Mouse (Mus musculus) neural tube, embryonic 12.5 days (tissue): Measurements from ENCODE around the gene Cfap45. TPM values are rescaled to one million over a fixed set of nuclear protein-coding genes. Genes with fewer than 3 reads are reported as not detected.

ENCODE experiments used
- ATAC-seq: fragments of 200-750 bp; cut with Nextera tagmentation; 2 replicates; pipeline ENCODE4 v1.8.0; 2017; ENCODE audit warnings: low read depth, mild to moderate bottlenecking, moderate TSS enrichment, moderate library complexity; ENCODE audit not compliant: low FRiP score
- H3K27ac ChIP-seq: fragments of 300-500 bp; sonication (generic); 2 replicates; pipeline ENCODE4 v1.5.1; 2016
- H3K27me3 ChIP-seq: fragments of 300-500 bp; sonication (generic); replicated peaks from 2 replicates; pipeline ENCODE4 v1.6.1; 2016; ENCODE audit warnings: mild to moderate bottlenecking
- H3K36me3 ChIP-seq: fragments of 300-500 bp; sonication (generic); 2 replicates; pipeline ENCODE4 v1.6.1; 2016; ENCODE audit warnings: mild to moderate bottlenecking
- H3K4me1 ChIP-seq: fragments of 300-500 bp; sonication (generic); 2 replicates; pipeline ENCODE4 v1.6.1; 2016
- H3K4me2 ChIP-seq: fragments of 300-500 bp; sonication (generic); replicated peaks from 2 replicates; pipeline ENCODE4 v1.6.1; 2016; ENCODE audit warnings: mild to moderate bottlenecking
- H3K4me3 ChIP-seq: fragments of 300-500 bp; sonication (generic); 2 replicates; pipeline ENCODE4 v1.5.1; 2016
- H3K9ac ChIP-seq: fragments of 300-500 bp; sonication (generic); 2 replicates; pipeline ENCODE4 v1.6.1; 2016; ENCODE audit warnings: mild to moderate bottlenecking
- H3K9me3 ChIP-seq: fragments of 300-500 bp; sonication (generic); 2 replicates; pipeline ENCODE4 v1.6.1; 2016; ENCODE audit warnings: mild to moderate bottlenecking
- WGBS: fragments of 180-500 bp; shearing (Covaris S2); methylation state at CpG from one replicate; pipeline ENCODE4 v1.1.7; 2016; 5-methylcytosine and 5-hydroxymethylcytosine counted together
- polyA plus RNA-seq: library from polyadenylated mRNA; unstranded; fragments of >200 nt; fragmentation: Nextera tagmentation; extraction: Ambion mirVana; gene quantifications from 2 replicates; pipeline ENCODE4 v1.2.1, GENCODE M21; 2016

Gene Cfap45
- polyA plus RNA-seq, 1 experiment from 2014 or later = 2.5 TPM

GRCm38 (mm10) chr1:172499765-172500441, 20.7 kb upstream of the Cfap45 start, which contains the start of gene Tagln2:
TSS of gene Tagln2 (plus strand) at chr1:172500047.
- peaks cover 50% of the 10 kb centered on the region for H3K4me1 ChIP-seq
- peak; percentile 14; the same call in 1 of the 2 replicates for ATAC-seq
- peak within 1 kb of the TSS; percentile 63 for H3K4me2 ChIP-seq
- H3K9me3 ChIP-seq = no peaks in the 10 kb centered on the region
- H3K9ac ChIP-seq = peak within 1 kb of the TSS; percentile 54
- peaks cover 37% of the 10 kb centered on the region for H3K36me3 ChIP-seq
- H3K27me3 ChIP-seq = peaks cover 27% of the 10 kb centered on the region
- WGBS = 1% methylated on average over 30 of the region's 30 CpGs
- no peak within 1 kb of the TSS for H3K27ac ChIP-seq
- peak within 1 kb of the TSS; percentile 49 for H3K4me3 ChIP-seq

- WGBS = under 1% methylated on average over 56 of the region's 56 CpGs
- peaks cover 29% of the 10 kb centered on the region for H3K36me3 ChIP-seq
- H3K4me1 ChIP-seq = peaks cover 52% of the 10 kb centered on the region
- H3K4me3 ChIP-seq = peak overlapping the region; percentile 49
- peaks cover 27% of the 10 kb centered on the region for H3K27me3 ChIP-seq
- H3K9ac ChIP-seq = peak overlapping the region; percentile 54
- H3K4me2 ChIP-seq = peak overlapping the region; percentile 63
- no peak overlapping the region for H3K27ac ChIP-seq
- no peaks in the 10 kb centered on the region for H3K9me3 ChIP-seq
- peak; percentile 17 for ATAC-seq
Measured at GRCm38 (mm10) chr1:172500451-172501370, 19.9 kb upstream of the Cfap45 start.

DNA sequence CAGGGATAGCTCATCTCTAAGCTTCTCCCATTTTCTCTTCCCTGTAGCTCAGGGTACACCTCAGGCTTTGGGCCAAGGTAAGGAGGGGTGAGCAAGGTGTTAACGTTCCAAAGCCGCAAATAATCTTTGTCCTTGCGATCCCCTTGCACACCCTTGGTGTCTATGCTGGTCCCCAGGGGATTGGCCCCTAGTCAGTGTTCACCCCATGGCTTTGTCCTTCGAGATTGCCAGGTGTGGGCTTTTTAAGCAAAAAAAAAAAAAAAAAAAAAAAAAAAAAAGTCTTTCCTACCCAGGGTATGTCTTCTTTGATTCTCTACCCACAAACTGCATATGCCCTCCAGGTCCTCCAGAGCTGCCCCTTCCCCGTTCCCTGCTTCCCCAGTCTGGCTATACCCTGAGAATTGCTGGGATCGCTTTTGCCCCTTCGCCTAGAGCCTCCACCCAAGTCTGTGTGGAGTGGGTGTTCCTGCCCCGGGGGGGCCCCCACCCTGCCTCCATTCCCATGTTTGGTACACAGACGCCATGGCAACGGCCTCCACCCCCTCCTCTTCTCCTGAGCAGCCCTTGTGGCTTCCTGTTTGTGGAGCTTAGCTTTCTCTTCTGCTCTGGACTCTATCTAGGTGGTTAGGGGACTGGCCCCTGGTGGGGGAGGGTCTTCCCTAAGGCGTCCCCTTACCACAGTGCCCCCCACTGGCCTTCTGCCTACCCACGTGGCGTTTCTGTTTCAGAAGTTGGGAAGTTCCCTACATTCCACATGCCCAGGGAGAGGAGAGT, 19.0 kb upstream of the Cfap45 start:
- Histone ChIP-seq H3K4me2 (peak overlapping the region; percentile 63), H3K27me3 (peaks cover 27% of the 10 kb centered on the region), H3K9me3 (no peaks in the 10 kb centered on the region), H3K36me3 (peaks cover 23% of the 10 kb centered on the region), H3K9ac (peak overlapping the region; percentile 54), H3K27ac (no peak overlapping the region), H3K4me3 (peak overlapping the region; percentile 49), H3K4me1 (peaks cover 52% of the 10 kb centered on the region)
- WGBS = 26% methylated on average over 13 of the region's 13 CpGs
- peak; percentile 3; the same call in 1 of the 2 replicates for ATAC-seq

GRCm38 (mm10) chr1:172502145-172503110, 18.2 kb upstream of the Cfap45 start:
- no peak overlapping the region for H3K9ac ChIP-seq
- peaks cover 27% of the 10 kb centered on the region for H3K27me3 ChIP-seq
- peak; percentile 13; the same call in 1 of the 2 replicates for ATAC-seq
- no peak overlapping the region for H3K27ac ChIP-seq
- 20% methylated on average over 12 of the region's 13 CpGs for WGBS
- no peaks in the 10 kb centered on the region for H3K9me3 ChIP-seq
- H3K4me2 ChIP-seq = peak overlapping the region; percentile 63
- no peak overlapping the region for H3K4me3 ChIP-seq
- H3K36me3 ChIP-seq = peaks cover 15% of the 10 kb centered on the region
- peaks cover 52% of the 10 kb centered on the region for H3K4me1 ChIP-seq

DNA sequence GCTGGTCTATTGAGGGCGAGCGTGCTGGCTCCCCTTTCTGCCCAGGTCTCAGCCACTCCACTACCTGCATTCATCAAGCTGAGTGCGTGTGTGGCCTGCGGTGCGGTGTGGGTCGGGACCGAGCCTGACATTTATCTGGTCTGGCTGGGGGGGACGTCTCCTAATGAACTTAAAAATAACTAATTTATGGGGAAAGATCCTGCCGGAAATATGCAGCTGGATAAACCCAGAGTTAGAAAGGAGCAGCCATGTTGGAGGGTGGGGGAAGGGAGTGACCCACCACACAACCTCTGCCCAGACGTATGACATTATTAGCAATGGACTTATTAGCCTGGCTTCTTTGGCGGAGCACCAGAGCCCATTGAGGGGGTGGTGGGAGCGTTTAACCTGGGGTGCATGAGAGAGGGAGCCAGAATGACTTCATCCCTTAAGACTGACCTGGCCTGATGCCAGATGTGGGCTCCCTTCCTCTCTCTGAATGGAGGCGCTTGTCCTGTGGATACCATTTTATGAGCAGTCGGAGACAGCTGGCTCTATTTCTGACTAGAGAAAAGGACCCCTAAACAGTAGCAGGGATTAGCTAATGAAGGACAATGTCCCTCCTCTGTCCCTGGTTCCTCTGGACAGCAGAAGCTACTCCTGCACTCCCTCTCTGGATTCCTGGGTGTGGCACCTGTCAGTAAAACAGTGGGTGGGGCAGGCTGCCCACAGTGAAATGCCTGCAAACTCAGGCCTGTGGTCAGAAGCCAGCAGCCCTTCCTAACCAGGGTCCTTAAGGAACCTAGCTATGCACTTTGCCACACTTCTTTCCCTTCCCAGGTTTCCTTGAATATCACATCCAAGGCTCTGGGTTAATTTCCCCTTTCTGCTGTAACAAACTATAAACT, 17.2 kb upstream of the Cfap45 start:
- Histone ChIP-seq H3K4me3 (no peak overlapping the region), H3K9ac (no peak overlapping the region), H3K9me3 (no peaks in the 10 kb centered on the region), H3K36me3 (peaks cover 5% of the 10 kb centered on the region), H3K4me1 (peaks cover 52% of the 10 kb centered on the region), H3K27me3 (peaks cover 27% of the 10 kb centered on the region), H3K4me2 (peak overlapping the region; percentile 63), H3K27ac (no peak overlapping the region)
- peak; percentile 15; the same call in 1 of the 2 replicates for ATAC-seq
- WGBS = 20% methylated on average over 14 of the region's 14 CpGs

GRCm38 (mm10) chr1:172504756-172505155, 15.8 kb upstream of the Cfap45 start:
- Histone ChIP-seq H3K27me3 (peaks cover 15% of the 10 kb centered on the region), H3K4me3 (no peak overlapping the region), H3K9ac (no peak overlapping the region), H3K4me1 (peaks cover 51% of the 10 kb centered on the region), H3K4me2 (no peak overlapping the region), H3K9me3 (no peaks in the 10 kb centered on the region), H3K36me3 (0 out of 2 replicates have a peak, but pooled peaks cover 2% of the 10 kb centered on the region), H3K27ac (no peak overlapping the region)
- 83% methylated on average over 8 of the region's 8 CpGs for WGBS
- no peak for ATAC-seq

- Histone ChIP-seq H3K4me2 (no peak overlapping the region), H3K4me1 (peaks cover 31% of the 10 kb centered on the region), H3K27me3 (no peaks in the 10 kb centered on the region; the same call in 1 of the 2 replicates), H3K9ac (no peak overlapping the region), H3K4me3 (no peak overlapping the region), H3K9me3 (no peaks in the 10 kb centered on the region), H3K36me3 (0 out of 2 replicates have a peak, but pooled peaks cover 2% of the 10 kb centered on the region), H3K27ac (no peak overlapping the region)
- ATAC-seq = no peak
- 68% methylated on average over 5 of the region's 5 CpGs for WGBS
Measured at GRCm38 (mm10) chr1:172507001-172507400, 13.6 kb upstream of the Cfap45 start.

GRCm38 (mm10) chr1:172507701-172508100, 12.9 kb upstream of the Cfap45 start:
- Histone ChIP-seq H3K4me2 (no peak overlapping the region), H3K27ac (no peak overlapping the region)
- 94% methylated on average over 3 of the region's 3 CpGs for WGBS

DNA sequence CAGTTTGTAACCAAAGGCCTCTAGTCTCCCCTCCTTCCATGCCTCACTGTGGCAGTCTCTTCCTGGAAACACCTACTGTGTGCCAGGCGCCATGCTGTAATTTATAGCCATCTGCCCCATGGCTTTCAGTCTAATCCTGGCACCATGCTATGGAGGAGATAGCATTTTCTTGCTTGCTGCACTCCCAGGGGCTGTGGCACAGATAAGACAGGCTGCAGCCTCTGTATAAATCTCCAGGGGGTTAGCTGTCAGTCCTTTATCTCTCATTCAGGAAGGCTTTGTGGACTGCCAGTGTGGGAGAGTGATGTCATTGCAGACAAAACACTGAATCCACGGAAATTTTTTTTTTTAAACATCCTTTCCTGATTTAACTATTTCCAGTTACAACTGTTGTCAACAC, 12.4 kb upstream of the Cfap45 start:
- Histone ChIP-seq H3K9me3 (no peaks in the 10 kb centered on the region), H3K27ac (no peak overlapping the region), H3K4me1 (peaks cover 19% of the 10 kb centered on the region), H3K36me3 (0 out of 2 replicates have a peak, but pooled peaks cover 2% of the 10 kb centered on the region), H3K4me2 (no peak overlapping the region), H3K4me3 (no peak overlapping the region), H3K27me3 (no peaks in the 10 kb centered on the region), H3K9ac (no peak overlapping the region)
- no peak for ATAC-seq
- WGBS = 40% methylated on average over 2 of the region's 2 CpGs

More at GRCm38 (mm10) chr1:172507701-172508100, 12.9 kb upstream of the Cfap45 start:
- H3K27me3 ChIP-seq = no peaks in the 10 kb centered on the region
- ATAC-seq = no peak
- H3K9ac ChIP-seq = no peak overlapping the region
- H3K9me3 ChIP-seq = no peaks in the 10 kb centered on the region
- H3K4me1 ChIP-seq = peaks cover 24% of the 10 kb centered on the region
- H3K36me3 ChIP-seq = 0 out of 2 replicates have a peak, but pooled peaks cover 2% of the 10 kb centered on the region
- no peak overlapping the region for H3K4me3 ChIP-seq

GRCm38 (mm10) chr1:172509235-172509634, 11.4 kb upstream of the Cfap45 start:
- H3K36me3 ChIP-seq = 0 out of 2 replicates have a peak, but pooled peaks cover 2% of the 10 kb centered on the region
- H3K4me1 ChIP-seq = peaks cover 12% of the 10 kb centered on the region; the same call in 1 of the 2 replicates
- no peaks in the 10 kb centered on the region for H3K9me3 ChIP-seq
- no peak overlapping the region for H3K27ac ChIP-seq
- H3K4me3 ChIP-seq = no peak overlapping the region
- no peak for ATAC-seq
- H3K27me3 ChIP-seq = no peaks in the 10 kb centered on the region
- 83% methylated on average over 5 of the region's 5 CpGs for WGBS
- no peak overlapping the region for H3K9ac ChIP-seq
- no peak overlapping the region for H3K4me2 ChIP-seq
